11 mouse cellular contexts compared by ENCODE assay signal in genomic region chr1:165610321-165610999, GRCm38 (mm10). TPM values are rescaled to one million over a fixed set of nuclear protein-coding genes. Genes with fewer than 3 reads are reported as not detected.
DNase-seq lines count a peak whose midpoint lies in the region; ATAC-seq and TF ChIP-seq lines count a peak whose summit lies in the region.
"Had no signal": no experiment of that assay in that cellular context is flagged by ENCODE, and none has a peak within 500 bp of the region (broad histone marks: within the 10 kb centered on the region; RNA-seq: fewer than 3 reads in every experiment).

No protein-coding gene starts in this region.

- ATAC-seq in lung, embryonic 16.5 days (ENCODE audit: low read depth): no peak
- peak; percentile 57; the same call in 1 of the 2 replicates for ATAC-seq in hindbrain, embryonic 15.5 days (ENCODE audit: low FRiP score, low read depth)
- no peak for ATAC-seq in stomach, embryonic 14.5 days (ENCODE audit: insufficient number of reproducible peaks, insufficient read depth, low FRiP score, low read depth)
- no peak for ATAC-seq in liver, postnatal 0 days

- no peaks in the 10 kb centered on the region; the same call in 1 of the 2 replicates for H3K9me3 ChIP-seq in lung, embryonic 16.5 days (ENCODE audit: control insufficient read depth, low read length)
- no peaks in the 10 kb centered on the region for H3K9me3 ChIP-seq in hindbrain, embryonic 15.5 days
- H3K9me3 ChIP-seq in stomach, embryonic 14.5 days (ENCODE audit: control insufficient read depth, low read depth, low read length): no peaks in the 10 kb centered on the region; the same call in 1 of the 2 replicates
- H3K9me3 ChIP-seq in liver, postnatal 0 days (ENCODE audit: low read length): no peaks in the 10 kb centered on the region

- H3K27ac ChIP-seq in gastrocnemius, adult 2 months: peak overlapping the region; percentile 56
- H3K27ac ChIP-seq in lung, embryonic 16.5 days (ENCODE audit: low read length): peak overlapping the region; percentile 57
- H3K27ac ChIP-seq in hindbrain, embryonic 15.5 days (replicated peaks): peak overlapping the region; percentile 75
- H3K27ac ChIP-seq in stomach, embryonic 14.5 days (ENCODE audit: low read length): peak overlapping the region; percentile 29; the same call in 1 of the 2 replicates
- H3K27ac ChIP-seq in liver, postnatal 0 days (ENCODE audit: low read depth): no peak overlapping the region

- WGBS in lung, embryonic 16.5 days: 46% methylated on average over 9 of the region's 9 CpGs
- WGBS in hindbrain, embryonic 15.5 days: 15% methylated on average over 9 of the region's 9 CpGs
- 47% methylated on average over 9 of the region's 9 CpGs for WGBS in stomach, embryonic 14.5 days
- WGBS in liver, postnatal 0 days (ENCODE audit: insufficient replicate concordance): 59% methylated on average over 9 of the region's 9 CpGs

- no peak overlapping the region for H3K4me2 ChIP-seq in lung, embryonic 16.5 days (ENCODE audit: low read depth, low read length)
- H3K4me2 ChIP-seq in hindbrain, embryonic 15.5 days: 0 out of 2 replicates have a peak overlapping the region, but pooled peaks have one; percentile 13
- H3K4me2 ChIP-seq in stomach, embryonic 14.5 days (replicated peaks; ENCODE audit: low read depth, low read length): no peak overlapping the region
- H3K4me2 ChIP-seq in liver, postnatal 0 days (ENCODE audit: low read depth, low read length): no peak overlapping the region
- H3K4me2 ChIP-seq: heart, embryonic 11.5 days had no signal

- TF ChIP-seq CTCF in gastrocnemius, adult 2 months (IDR thresholded peaks at IDR 0.05): no peak
- no peak for TF ChIP-seq CTCF in liver, postnatal 0 days (IDR thresholded peaks at IDR 0.05; ENCODE audit: low read depth)

- no peak overlapping the region; the same call in 1 of the 2 replicates for H3K9ac ChIP-seq in lung, embryonic 16.5 days (ENCODE audit: low read length)
- 0 out of 2 replicates have a peak overlapping the region, but pooled peaks have one; percentile 5 for H3K9ac ChIP-seq in hindbrain, embryonic 15.5 days
- no peak overlapping the region for H3K9ac ChIP-seq in stomach, embryonic 14.5 days (replicated peaks; ENCODE audit: low read depth, low read length)
- no peak overlapping the region for H3K9ac ChIP-seq in liver, postnatal 0 days (replicated peaks)

- intact Hi-C loops in gastrocnemius, adult 2 months (cut with DNase I): no loop called here

- H3K27me3 ChIP-seq in lung, embryonic 16.5 days (ENCODE audit: control insufficient read depth, insufficient read depth, low read depth, low read length): no peaks in the 10 kb centered on the region
- no peaks in the 10 kb centered on the region for H3K27me3 ChIP-seq in hindbrain, embryonic 15.5 days
- no peaks in the 10 kb centered on the region for H3K27me3 ChIP-seq in stomach, embryonic 14.5 days (ENCODE audit: control insufficient read depth, insufficient read depth, low read length)
- no peaks in the 10 kb centered on the region for H3K27me3 ChIP-seq in liver, postnatal 0 days (ENCODE audit: insufficient read depth, low read length)

- H3K36me3 ChIP-seq in lung, embryonic 16.5 days (ENCODE audit: control insufficient read depth, insufficient read depth, low read length): peaks cover 19% of the 10 kb centered on the region
- peaks cover 24% of the 10 kb centered on the region for H3K36me3 ChIP-seq in hindbrain, embryonic 15.5 days
- H3K36me3 ChIP-seq in stomach, embryonic 14.5 days (ENCODE audit: control insufficient read depth, insufficient read depth, low read length): peaks cover 23% of the 10 kb centered on the region
- H3K36me3 ChIP-seq in liver, postnatal 0 days (replicated peaks; ENCODE audit: insufficient read depth, low read length): 0 out of 2 replicates have a peak, but pooled peaks cover 3% of the 10 kb centered on the region

- peaks cover 19% of the 10 kb centered on the region for H3K4me1 ChIP-seq in lung, embryonic 16.5 days (replicated peaks; ENCODE audit: control insufficient read depth, insufficient read depth, low read length)
- peaks cover 18% of the 10 kb centered on the region for H3K4me1 ChIP-seq in hindbrain, embryonic 15.5 days (replicated peaks)
- H3K4me1 ChIP-seq in stomach, embryonic 14.5 days (ENCODE audit: control insufficient read depth, insufficient read depth, low read length): peaks cover 16% of the 10 kb centered on the region
- H3K4me1 ChIP-seq in liver, postnatal 0 days (ENCODE audit: insufficient read depth): peaks cover 7% of the 10 kb centered on the region

- DNase-seq in gastrocnemius, adult 2 months: no peak
- DNase-seq in gastrocnemius, adult 18-20 months (ENCODE audit: low spot score): no peak
- no peak for DNase-seq in lung, postnatal 25 days (ENCODE audit: low spot score)
- no peak for DNase-seq in adrenal gland, postnatal 25 days
- DNase-seq in liver, postnatal 0 days: no peak
- DNase-seq: thymus, postnatal 14 days had no signal

- TF ChIP-seq EP300 in liver, postnatal 0 days (IDR thresholded peaks at IDR 0.05; ENCODE audit: low read depth): no peak

- H3K4me3 ChIP-seq in gastrocnemius, adult 2 months: no peak overlapping the region
- no peak overlapping the region for H3K4me3 ChIP-seq in lung, embryonic 16.5 days (ENCODE audit: low read length)
- H3K4me3 ChIP-seq in hindbrain, embryonic 15.5 days: no peak overlapping the region
- no peak overlapping the region for H3K4me3 ChIP-seq in stomach, embryonic 14.5 days (ENCODE audit: low read depth, low read length)
- H3K4me3 ChIP-seq in liver, postnatal 0 days (ENCODE audit: low read depth, low read length): no peak overlapping the region
- H3K4me3 ChIP-seq: myocyte had no signal

RNA-seq across cellular contexts. Expression of gene Mpzl1, which starts 23.9 kb away (rescaled TPM):
- 1 to 10 TPM; 7.0 to 8.7 TPM for total RNA-seq in gastrocnemius, adult 2 months (2021)
- 1 to 10 TPM; 4.8 to 5.3 TPM for total RNA-seq in gastrocnemius, adult 18-20 months (2021)
- polyA plus RNA-seq in lung, embryonic 16.5 days (2015; fragmentation: Nextera tagmentation; extraction: Ambion mirVana): 176 and 183 TPM in 2 replicates
- 156 TPM in 2 replicates for polyA plus RNA-seq in hindbrain, embryonic 15.5 days (2015; fragmentation: Nextera tagmentation; extraction: Ambion mirVana)
- 201 and 203 TPM in 2 replicates for polyA plus RNA-seq in stomach, embryonic 14.5 days (2014; fragmentation: Nextera tagmentation; extraction: Ambion mirVana)
- 23.9 and 27.4 TPM in 2 replicates for total RNA-seq in adrenal gland, postnatal 25 days (2021)
- polyA plus RNA-seq in liver, postnatal 0 days (2015; fragmentation: Nextera tagmentation; extraction: Ambion mirVana): 26.6 and 33.4 TPM in 2 replicates
